Mouse (Mus musculus): ENCODE measurements around the gene Ifitm10.
A peak's percentile ranks its signal among the peaks of the same experiment; 100 is the strongest.
"Not testable (repeated sequence)": the region's sequence is repeated elsewhere in the genome, so short reads cannot be mapped to it uniquely, and the experiment has no call there.

Ifitm10 gene

DNA sequence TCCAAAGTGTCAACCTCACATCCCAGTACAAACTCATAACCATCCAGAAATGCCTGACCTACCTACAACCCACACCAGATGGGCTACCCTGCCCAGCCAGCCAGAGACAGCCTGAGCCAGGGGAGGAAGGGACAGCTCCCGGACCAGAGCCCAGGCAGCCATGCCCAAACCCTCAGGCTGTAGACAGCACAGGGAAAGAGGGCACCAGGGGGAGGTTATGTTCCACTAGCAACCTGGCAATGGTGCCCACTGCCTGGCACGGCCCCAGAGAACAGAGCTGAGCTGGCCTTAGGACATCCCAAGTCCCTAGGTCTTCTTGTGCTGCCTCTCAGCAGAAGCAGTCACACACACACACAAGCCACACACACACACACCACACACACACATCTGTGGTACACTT, 4.7 kb downstream of the Ifitm10 start:
- ATAC-seq (ENCODE audit: low TSS enrichment) = no peak

DNA sequence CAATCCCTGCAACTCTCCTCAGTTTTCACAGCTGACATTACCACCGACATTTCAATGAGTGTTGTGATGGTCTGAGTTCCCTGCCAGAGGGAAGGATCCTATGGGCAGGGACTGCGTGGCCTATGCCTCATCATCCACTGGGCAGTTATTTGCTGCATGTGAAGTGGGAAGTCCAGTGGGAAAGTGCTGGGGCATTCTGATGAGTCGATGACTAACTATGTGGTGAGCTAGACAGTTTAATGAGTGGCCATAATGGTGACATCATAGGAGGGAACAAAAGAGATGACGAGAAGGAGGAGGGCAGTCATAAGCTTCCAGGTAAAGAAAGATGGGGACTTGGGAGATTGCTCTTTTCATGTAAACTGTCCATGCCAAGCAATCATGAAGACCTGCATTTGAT, 10.4 kb downstream of the Ifitm10 start:
- no peak for ATAC-seq (ENCODE audit: low TSS enrichment)

DNA sequence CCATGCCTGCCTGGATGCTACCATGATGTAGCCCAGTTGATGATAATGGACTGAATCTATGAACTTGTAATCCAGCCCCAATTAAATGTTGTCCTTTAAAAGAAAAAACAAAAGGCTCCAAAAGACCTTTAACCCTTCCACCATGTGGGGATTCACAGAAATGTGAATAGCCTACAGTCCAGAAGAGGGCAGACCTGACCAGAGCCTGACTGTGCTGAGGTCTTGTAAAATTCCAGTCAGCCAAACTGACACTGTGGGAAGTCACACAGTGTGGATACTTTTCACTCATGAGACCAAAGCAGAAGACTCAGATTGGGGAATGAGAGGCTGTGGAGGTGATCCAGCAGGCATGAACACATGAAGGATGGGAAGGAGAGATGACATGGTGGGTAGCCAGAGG, 12.8 kb downstream of the Ifitm10 start:
- ATAC-seq (ENCODE audit: low TSS enrichment) = no peak

DNA sequence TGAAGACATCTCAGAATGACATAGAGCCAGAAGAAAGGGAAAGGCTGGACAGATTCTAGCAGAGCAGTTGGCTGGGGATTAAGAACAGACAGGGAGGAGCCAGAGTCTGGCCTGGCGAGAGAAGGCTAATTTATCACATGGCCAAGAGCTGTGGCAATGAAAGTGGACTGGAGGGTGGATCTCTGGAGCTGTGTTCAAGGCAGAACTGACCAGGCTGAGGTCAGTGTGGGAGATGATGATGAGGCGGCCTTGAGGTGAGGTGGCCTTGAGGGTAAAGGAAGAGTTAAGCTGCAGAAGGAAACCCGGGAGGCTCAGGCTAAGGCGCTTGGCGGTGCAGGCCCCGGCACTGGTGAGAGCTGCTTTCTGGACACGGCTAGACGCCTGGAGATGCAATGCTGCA, 14.4 kb downstream of the Ifitm10 start:
- ATAC-seq (ENCODE audit: low TSS enrichment) = no peak

DNA sequence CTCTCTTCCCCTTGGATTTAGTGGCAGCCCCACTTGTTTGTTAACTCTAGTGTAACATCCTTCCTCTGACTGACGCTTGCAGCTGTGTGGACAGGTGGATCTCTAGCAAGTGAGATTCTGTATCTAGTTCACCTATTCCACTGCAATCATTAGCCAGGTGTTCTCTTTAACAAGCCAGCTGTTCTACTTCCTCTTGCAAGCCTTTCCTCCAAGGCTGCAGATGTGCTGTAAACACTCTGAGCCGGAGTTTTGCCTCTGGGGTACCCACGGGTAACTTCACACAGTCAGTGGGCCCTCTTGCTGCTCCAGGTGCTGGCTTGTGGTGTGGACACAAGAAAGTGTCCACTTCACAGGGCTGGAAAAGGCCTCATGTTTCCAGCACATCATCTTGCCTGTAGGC, 16.0 kb downstream of the Ifitm10 start:
- ATAC-seq (ENCODE audit: low TSS enrichment) = no peak

DNA sequence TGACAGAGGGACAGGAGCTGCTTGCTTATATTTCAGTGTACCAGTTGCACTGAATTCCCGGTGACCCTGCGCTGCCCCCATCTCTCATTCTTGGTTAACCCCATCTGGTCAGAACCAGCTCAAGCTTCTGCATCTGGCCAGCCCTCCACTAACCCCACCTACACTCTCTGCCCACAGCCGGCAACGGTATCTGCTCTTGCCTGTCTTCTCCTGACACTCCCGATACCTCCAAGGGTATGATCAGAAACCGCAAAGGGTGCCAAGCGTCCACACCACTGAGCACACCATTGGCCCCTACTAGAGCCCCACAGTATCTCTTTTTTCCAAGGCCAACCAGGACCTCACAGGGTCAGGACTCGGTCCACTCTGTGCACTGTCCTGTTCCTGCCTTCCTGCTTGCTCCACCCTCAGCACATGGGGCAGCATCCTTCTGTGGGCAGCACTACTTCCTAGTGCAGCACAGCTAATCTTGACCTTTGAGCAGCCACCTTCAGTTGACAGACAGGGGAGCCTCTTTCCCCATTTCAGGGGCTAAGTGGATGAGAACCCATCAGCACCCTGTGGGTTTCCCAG, 18.8 kb downstream of the Ifitm10 start:
- ATAC-seq (ENCODE audit: low TSS enrichment) = no peak

DNA sequence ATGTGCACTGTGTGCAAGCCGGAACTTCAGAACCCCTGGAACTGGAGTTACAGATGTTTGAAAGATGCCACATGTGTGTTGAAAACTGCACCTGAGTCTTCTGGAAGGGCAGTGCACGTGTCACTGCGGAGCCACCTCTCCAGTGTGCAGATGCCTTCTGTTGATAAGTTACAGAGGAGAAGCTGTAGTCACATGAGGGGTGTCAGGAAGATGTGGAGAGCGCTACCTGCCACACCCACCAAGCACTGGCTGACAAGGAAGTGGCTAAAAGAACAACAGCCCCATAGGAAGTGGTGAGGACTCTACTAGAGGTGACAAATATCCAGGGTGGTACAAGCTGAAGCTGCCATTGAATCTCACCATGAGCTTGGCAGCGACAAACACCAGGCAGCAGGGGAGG, 19.7 kb downstream of the Ifitm10 start:
- no peak for ATAC-seq (ENCODE audit: low TSS enrichment)

DNA sequence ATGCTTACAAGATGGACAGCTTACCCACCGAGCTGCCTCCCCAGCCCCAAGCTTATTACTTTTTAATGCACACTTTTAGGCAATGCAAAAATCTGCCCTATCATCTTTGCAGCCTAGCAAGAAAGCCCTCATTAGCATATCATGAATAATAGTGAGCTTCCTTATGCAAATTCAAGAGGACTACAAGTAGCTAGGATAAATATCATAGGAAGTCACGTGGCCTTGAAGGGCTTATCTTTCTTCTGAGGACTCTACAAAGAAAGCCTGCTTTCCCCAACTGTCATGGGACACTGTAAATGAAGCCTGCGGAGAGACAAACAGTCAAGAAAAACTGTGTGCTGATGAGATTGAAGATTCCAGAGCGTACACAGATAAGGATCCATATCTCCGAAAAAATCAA, 22.0 kb downstream of the Ifitm10 start:
- no peak for ATAC-seq (ENCODE audit: low TSS enrichment)

DNA sequence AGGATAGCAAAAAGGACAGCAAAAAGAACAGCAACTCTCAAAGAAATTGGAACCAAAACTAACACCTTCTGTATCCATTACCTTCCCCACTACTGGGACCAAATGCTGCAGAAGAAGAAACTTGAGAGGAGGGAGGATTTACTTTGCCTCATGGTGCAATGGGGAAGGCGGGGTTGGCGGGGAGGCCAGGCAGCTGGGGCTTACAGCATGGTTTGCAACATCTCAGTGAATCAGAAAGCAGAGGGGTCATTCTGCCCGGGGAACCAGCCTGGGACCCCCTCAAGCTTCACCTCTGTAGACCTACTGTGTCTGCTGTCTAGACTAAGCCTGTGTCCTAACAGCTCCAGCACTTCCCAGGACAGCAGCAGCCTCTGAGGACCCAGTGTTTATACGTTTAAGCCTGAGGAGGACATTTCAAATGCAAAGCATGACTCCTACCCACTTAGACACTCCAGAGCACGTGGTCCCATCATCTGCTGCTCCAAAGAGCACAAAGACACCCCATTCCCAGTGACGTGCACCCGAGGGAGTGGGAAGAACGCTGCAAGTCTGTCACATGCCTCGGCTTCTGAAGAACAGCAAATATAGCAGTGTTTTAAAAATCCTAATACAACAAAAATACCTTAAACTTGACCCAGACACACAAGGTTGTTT, 24.1 kb downstream of the Ifitm10 start:
- peak; percentile 95 for ATAC-seq (ENCODE audit: low TSS enrichment)

DNA sequence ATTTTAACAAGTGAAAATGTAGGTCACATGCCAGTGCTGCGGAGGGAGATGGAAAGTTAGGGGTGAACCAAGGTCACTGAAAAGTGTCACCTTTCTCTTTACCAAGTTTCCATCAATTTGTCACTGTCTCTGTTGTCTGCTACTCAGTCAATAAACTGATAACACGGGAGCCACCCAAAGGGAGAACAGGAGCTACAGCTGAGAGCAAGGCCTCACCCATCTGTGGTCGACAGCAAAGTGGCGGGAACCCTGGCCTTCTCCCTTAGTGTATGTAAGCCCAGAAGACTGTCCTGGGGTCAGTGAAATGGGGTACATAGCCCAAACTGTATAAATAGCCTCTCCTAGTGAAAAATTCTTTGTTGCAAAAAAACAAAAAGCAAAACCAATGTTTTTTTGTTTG, 26.0 kb downstream of the Ifitm10 start:
- no peak for ATAC-seq (ENCODE audit: low TSS enrichment)

DNA sequence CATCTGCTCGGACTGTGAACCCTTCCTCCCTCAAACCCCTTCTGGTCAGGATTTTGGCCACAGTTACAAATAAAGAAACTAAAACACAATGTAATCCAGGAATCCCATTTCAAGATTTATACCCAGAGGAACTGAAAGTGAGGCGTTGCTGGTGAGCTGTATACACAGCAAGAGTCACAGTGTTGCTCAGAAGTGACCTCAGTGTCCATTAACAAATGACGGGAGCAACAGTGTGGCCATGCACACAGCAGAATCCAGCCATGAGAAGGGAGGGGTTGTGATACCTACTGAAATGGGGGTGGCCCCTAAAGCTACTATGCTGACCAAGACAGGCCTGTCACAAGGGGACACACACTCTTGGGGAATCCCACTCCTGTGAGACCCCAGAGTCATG, 31.3 kb downstream of the Ifitm10 start:
- no peak for ATAC-seq (ENCODE audit: low TSS enrichment)

DNA sequence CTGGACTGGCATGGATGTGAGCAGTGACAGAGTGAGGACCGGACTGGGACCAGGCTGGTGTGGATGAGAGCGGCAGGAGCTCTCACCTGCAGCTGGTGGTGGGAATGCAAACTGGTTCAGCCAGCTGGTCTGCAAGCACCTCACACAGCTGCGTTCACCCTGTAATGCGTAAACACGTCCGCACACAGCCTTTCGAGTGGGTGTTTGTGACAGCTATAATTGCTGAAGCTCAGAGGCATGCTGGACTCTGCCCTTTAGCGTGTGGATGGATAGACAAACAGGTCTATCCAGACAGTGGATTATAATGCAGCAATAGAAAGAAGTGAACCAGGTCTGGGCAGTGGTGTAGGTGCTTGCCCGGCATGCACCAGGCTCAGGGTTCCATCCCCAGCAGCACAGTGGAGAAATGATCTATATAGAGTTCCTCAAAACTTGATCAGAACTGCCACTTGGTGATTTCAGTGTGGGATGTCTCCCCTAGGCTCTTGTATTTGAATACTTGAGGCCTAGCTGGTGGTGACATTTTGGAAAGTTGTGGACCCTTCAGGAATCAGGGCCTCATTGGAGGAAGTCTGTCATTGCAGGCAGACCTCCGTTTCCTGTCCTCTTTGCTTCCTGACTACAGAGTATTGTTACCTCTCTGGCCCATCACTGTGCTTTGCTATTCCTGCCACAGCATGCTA, 31.8 kb downstream of the Ifitm10 start:
- ATAC-seq (ENCODE audit: low TSS enrichment) = no peak

DNA sequence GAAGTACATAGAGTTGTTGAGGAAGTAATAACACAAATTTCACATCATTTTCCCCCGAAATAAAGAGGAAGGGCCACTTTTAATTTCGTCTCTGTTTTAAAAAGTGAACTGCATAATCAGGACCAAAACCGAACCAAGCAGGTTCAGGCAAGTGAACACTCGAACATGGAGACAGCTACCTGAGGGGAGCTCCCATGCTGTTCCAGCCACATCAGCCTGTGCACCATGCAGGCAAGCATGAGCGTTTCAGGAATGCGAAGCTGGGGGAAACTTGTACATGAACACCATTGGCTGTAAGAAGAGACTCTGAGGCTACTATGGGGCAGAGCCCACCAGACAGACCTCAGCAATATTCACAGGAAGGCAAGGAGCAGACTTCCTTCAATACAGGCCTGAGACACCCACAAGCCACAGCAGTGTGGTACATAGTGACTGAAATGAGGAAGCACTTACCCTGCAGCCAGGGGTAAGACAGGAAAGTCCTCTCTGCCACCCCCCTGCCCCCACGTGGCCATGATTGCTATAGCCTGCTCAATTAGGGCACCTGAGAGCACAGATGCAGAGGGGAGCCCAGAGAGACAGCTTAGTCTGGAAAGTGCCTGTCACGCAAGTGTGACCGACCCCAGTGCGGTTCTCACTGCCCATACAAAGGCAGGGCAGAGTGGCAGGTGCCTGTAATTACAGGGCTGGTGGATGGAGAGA, 33.1 kb downstream of the Ifitm10 start:
- no peak; the same call in 1 of the 2 replicates for ATAC-seq (ENCODE audit: low TSS enrichment)

DNA sequence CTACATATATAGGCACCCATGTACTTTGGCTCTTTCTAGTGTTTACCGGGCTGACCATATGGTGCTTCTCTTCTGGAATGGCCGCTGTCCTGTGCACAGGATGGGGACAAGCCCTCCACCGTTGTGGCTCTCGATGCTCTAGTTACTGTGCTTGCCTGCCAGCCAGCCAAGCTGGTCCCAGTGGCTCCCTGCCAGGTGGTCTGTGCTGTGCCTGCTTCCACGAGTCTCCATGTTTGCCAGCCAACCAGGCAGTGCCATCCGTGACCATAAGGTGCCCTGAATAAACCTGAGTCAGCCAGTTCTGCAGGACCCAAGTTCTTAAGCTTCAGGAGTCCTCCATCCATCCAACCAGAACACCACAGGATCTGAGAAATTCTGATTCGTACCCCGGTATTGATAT, 38.4 kb downstream of the Ifitm10 start:
- ATAC-seq (ENCODE audit: low TSS enrichment) = no peak

DNA sequence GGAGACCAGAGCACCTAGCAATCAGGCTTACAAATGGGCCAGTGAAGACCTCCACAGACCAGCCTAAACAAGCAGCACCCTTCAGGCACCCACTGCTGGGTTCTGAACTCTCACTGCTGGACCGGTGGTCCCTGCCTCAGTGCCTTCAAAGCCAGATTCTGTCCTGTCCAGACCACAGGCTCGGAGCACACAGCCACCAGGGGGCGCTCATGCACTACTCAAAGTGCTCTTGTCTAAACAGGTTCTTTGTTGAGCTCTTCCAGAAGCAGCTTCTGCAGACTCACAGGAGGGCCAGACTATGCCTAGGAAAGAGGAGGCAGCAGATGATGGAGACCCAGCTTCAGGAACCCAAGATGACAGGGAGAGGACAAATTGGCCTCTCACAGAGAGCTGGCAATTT, 39.3 kb downstream of the Ifitm10 start:
- ATAC-seq (ENCODE audit: low TSS enrichment) = peak; percentile 91

DNA sequence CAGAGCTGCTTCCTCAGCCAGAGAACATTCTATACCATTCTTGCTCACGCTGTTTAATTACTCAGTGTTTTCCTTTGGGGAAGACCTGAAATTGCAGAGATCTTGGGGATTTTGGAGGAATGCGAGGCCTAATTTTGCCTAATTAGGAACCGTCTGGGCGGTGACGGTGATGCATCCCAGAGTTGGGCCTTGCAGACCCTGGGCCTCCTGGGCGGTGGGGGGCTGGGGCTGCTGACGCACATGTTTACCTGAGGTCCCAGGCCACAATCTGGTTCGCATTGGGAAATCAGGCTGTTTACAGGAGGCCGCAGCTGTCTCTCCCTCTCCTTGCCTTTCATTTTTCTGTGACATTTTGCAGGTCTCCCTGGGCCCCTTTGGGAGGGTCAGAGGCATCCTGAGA, 40.8 kb downstream of the Ifitm10 start:
- not testable (repeated sequence) for ATAC-seq (ENCODE audit: low TSS enrichment)

DNA sequence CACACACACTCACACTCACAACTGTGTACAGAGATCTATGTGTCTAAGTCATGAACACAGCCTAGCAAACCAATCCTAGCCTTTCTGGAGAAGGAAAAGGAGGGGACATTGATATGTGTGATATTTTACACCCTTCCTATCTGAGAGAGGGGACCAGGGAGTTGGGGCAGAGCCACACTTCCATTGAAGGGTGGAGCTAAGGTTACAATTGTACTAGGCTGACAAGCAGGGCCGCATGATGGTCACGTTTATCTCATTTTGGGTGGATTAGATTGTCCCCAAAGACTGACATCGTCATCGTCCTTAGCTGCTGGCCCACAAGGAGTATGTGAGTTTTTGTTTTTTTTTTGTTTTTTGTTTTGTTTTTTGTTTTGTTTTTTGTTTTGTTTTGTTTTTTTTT, 42.3 kb downstream of the Ifitm10 start:
- no peak for ATAC-seq (ENCODE audit: low TSS enrichment)

DNA sequence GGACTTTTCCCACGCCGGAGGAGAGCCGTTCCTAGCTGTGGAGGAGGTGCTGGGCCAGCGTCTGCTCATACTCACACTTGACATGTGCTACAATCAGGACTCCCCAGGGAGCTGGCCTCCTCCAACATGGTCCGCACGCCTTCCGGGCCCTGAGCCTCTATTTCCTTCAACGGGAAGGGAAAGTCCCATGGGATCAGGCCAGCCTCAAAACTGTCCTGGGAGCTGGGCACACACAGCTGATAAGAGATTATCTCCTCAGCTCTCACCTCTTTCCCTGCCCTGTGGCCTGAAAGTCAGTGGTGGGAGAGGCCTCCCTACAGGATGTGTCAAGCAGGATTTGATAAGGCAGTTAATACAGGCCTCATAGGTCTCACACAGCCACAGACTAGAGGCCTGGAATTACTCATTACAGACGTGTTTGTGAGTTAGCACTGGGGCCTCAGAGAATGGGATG, 43.3 kb downstream of the Ifitm10 start:
- ATAC-seq (ENCODE audit: low TSS enrichment) = no peak

DNA sequence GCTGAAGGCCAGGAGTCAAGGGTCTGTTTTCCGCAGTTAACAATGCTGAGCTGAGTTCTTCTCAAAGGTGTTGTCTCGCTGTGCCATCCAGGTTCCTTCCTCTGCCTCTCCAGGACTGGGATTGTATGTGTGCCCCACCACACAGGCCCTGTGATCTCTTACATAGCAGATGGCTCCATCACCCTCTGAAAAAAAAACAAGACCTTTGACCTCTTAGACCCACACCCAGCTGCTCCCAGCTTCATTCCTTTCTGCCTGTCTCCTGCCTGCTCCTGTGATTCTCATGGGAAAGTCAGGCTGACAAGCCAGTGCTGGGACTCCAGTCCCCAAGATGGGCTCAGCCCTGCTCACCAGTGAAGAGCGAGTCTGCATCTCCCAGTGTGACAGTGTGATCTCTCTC, 45.0 kb downstream of the Ifitm10 start:
- no peak for ATAC-seq (ENCODE audit: low TSS enrichment)

DNA sequence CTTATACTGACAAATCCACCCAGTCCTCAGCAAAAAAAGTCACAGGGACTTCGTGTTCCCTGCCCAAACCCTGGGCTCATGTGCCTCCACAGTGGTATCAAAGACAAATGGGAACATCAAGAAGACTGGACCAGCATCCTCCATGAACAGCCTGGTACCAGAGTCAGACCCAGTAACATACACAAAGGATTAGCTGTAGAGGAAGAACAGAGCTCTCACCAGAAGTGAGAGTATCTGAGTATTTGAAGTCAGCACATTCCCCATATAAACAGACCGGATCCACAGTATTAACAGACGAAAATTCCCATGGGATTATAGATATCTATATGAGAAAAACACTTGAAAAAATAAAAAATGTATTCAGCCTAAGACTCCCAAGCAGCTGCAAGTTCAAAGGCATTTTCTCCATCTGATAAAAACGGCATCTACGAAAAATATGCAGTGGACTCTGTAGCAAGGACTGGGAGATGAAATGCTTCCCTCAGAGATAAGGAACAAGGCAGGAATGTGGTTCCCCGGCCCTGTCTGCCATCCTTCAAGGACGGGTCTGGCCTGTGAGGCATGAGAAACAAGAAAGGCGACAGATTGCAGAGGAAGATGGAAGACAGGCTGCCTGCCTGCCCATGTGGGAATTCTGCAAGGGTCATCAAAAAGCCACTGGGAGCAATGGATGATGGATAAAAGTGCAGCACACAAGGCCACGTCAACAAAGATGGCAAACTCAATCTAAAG, 46.7 kb downstream of the Ifitm10 start:
- ATAC-seq (ENCODE audit: low TSS enrichment) = no peak

DNA sequence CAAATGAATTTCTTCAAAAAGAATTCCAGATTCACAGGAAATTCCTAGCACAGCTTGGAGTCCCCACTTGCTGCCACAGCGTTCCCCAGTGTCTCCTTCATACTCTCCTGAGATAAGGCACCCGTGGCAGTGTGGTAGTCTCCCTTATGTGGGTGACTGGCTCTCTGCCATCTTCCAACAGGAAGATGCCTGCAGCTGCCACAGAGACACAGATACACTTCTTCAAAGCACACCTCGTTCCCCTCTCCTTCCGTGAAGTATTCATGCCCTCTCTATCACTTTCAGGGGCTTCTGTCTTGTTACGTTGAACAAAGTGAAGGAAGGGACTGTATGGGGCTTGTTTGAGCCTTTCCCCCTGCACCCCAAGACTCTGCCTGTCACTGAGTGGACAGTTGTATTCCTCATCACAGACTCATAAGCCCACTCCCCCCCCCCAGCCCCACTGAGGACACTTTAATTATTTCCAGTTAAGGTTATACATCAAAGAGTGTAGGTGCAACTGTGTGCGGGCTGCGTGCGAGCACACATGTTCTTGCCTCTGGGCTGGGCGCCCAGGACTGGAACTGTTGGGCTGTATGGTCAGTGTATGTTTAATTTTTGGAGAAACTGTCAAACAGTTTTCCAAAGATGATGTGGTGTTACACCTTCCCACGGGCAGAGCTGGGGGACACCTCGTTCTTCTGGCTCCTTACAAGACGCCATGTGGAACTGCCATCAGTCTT, 50.0 kb downstream of the Ifitm10 start:
- no peak for ATAC-seq (ENCODE audit: low TSS enrichment)

Data from frontal cortex, adult (tissue).